Mouse (Mus musculus) thymus, adult 18-20 months (tissue): Measurements from ENCODE around the gene Fam228a.
A peak's percentile ranks its signal among the peaks of the same experiment; 100 is the strongest.
"Not testable (repeated sequence)": the region's sequence is repeated elsewhere in the genome, so short reads cannot be mapped to it uniquely, and the experiment has no call there.

Source experiments
- DNase-seq, 2 experiments: peaks; one replicate each; pipeline ENCODE4 v3.0.0; 2022; ENCODE audit warnings: mixed read lengths in 2 of 2

Gene Fam228a

DNA sequence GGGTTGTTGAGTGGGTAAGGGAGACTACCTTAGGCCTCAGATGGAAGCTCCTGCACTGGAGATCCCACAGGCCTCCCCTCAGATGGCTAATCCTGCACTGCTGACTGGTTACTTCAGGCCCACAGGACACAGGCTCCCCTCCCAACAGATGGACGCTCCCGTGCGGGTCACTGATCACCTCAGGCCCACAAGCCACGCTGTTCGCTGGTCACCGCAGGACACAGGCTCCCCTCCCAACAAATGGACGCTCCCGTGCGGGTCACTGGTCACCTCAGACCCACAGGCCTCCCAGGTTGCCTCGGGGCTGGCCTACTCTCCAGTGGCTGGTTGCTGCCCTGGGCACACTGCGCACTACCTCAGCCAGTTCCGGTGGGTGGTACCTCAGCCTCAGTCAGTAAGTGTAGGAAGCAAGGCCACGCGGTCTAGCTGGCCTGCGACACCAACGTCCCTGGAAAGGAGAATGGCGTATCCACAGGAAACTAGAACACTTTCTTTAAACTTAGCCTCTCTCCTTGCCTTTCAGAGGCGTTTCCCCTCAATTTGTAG, at the start of gene Fam228a:
Gene Fam228a, minus strand, starts transcription at position 400 of the 546 bp plus-strand sequence.
- no peak for DNase-seq

DNA sequence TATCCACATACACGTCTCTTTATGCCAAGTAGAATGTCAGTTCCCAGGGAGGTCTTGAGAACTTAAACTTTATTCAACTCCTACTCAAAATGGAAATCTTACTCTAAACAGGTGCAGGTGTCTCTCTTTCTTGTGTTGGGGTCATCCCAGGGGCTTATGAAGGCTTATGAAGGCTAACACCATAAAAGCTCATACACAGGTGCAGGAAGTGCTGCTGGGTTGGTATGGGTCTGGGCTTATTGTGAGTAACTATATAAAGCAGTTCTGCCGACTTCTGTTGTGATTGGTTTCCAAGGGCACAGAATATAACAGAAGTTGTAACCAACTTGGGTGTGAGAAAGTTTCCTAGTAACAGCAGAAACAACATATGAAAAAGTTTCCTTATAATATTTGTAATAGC, 46.2 kb upstream of the Fam228a start:
- DNase-seq: no peak

GRCm38 (mm10) chr12:4783598-4783997, 45.4 kb upstream of the Fam228a start:
- DNase-seq: peak in 1 of 2 experiments; percentile 29

- DNase-seq: not testable (repeated sequence)
These were observed 43.6 kb upstream of the Fam228a start for GRCm38 (mm10) chr12:4781725-4782404.

GRCm38 (mm10) chr12:4781270-4781669, 43.0 kb upstream of the Fam228a start:
- no peak for DNase-seq

GRCm38 (mm10) chr12:4780245-4780644, 42.0 kb upstream of the Fam228a start:
- no peak for DNase-seq

DNA sequence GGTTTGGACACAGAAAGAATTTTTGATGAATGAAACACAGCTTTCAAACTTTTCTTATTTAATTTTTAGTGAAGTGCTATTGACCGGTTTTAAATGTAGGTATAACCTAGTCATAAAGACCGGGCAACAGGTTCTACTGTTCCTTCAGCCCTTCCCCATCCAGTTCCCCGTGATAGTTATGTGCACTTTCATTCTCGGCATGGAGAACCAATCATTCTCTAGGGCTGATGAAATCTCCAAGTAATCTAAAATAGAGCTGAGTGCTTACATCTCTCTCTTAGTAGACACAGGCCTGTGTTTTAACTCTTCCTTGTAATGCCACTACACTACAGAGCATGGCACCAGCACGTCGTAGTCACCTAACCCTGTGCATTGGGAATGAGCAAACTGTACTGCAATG, 39.5 kb upstream of the Fam228a start:
- DNase-seq: no peak

DNA sequence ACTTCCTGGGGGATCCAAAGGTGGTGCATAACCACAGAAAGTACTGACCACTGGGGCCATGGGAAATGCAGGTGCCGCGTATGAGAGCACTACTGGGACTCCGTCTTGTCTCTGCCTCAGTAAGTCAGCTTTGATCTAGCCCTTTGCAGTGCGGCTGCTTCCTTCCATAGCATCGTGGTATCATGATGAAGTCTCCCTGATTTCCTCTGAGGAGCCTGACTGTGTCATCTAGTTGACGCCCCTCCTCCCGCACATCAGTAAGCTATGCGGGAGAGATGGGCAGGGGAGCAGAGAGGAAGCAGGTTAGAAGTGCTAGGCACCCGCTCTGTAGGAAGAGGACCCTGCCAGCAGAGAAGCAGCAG, 37.3 kb upstream of the Fam228a start:
- peak in 1 of 2 experiments; percentile 24 for DNase-seq

DNA sequence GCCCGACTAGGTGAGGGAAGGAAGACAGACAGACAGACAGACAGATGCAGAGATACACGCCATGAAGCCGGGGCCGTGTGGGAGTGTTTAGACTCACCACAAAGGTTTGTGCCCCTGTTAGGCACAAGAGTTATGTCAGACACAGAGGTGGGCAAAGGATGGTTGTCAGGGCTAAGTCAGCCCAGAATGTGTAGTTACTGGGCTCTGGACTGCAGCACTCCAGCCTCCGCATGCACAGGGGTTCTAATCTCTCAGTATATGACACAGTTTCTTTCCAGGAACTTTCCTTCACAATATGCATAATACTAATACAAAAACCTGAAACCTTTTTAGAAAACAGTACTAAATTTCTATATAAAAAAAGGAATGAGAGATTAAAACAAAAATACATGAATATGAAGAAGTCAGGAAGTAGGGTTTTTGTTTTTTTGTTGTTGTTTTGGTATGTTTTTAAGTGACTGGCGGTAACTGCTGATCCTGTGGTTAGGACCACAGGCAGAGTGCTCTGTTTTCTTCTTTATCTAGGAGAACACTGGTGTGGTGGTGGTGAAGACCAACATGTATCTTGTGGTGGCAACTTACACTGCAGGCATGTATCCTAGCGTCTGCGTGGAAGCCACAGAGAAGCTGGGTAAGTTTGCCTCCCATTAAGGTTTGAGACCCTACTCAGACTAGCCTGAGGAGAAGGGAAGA, 36.8 kb upstream of the Fam228a start:
- DNase-seq: no peak

- no peak for DNase-seq
These were observed 31.1 kb upstream of the Fam228a start for GRCm38 (mm10) chr12:4769333-4769723.

DNA sequence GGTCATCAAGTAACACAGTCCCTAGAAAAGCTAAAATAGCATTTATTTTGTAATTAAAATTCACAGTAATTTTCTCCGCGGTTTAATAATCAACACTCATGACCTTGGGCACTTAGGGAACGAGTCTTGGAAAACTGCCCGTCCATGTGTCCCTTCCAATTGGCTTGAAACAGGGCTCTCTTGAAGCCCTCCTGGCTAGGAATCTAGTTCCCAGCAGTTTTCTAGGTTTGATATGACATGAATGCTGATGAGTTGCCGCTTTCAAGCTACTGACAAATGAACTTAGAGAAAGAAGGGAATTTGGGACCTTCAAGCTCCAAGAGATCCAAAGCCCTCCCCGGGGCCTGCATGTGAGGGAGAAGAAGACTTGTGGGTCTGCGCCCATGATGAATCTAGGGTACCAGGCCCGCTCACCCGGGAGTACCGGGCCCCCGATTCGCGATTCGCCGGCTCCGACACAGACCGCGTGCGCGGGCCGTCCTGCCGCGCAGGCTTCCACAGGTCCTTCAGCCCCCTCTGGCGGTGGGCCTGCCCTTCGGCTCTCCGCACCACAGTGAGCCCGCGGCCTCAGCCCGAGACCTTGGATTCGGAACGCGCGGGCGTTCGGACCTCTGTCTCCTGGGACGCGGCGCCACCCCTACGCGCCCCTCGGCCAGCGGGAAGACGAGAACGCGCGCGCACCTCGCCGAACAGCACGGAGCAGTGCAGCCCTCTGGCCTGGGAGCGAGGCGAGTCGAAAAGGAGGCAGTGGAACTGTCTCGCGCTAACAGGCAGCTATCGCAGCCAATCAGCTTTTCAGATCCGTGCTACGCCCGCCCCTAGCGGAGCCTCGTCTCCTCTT, 30.5 kb upstream of the Fam228a start, which contains the start of the genes Pfn4 and Fam228b:
Gene Pfn4, plus strand, starts transcription at position 531 of the 841 bp plus-strand sequence.
Gene Fam228b, minus strand, starts transcription at position 776 of the 841 bp plus-strand sequence.
- peak; percentile 87 to 94 for DNase-seq

GRCm38 (mm10) chr12:4757060-4757459, 18.8 kb upstream of the Fam228a start:
- DNase-seq: no peak

DNA sequence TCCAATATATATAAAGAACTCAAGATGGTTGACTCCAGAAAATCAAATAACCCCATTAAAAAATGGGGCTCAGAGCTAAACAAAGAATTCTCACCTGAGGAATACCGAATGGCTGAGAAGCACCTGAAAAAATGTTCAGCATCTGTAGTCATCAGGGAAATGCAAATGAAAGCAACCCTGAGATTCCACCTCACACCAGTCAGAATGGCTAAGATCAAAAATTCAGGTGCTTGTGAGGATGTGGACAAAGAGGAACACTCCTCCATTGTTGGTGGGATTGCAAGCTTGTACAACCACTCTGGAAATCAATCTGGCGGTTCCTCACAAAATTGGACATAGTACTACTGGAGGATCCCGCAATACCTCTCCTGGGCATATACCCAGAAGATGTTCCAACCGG, 16.2 kb upstream of the Fam228a start:
- DNase-seq: not testable (repeated sequence)

DNA sequence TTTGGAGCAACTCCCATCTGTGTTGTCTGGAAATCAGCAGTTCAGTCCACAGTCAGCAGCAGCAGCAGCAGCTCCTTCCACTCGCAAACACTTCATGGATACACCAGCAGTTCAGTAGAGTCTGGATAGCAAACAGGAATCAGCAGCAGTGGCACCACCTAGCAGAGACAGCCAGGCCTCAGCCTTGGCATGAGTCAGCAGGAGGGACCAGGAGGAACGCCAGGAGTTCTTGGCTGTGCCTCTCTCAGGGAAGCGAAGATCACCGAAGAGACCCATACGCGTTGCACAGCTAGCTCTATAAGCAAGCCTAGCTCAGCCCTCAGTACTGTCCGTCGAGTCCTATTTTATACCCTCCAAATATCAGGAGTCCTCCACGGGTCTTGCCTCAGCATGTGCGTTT, 6.3 kb upstream of the Fam228a start:
- DNase-seq: no peak

GRCm38 (mm10) chr12:4742183-4742582, 4.0 kb upstream of the Fam228a start:
- no peak for DNase-seq

DNA sequence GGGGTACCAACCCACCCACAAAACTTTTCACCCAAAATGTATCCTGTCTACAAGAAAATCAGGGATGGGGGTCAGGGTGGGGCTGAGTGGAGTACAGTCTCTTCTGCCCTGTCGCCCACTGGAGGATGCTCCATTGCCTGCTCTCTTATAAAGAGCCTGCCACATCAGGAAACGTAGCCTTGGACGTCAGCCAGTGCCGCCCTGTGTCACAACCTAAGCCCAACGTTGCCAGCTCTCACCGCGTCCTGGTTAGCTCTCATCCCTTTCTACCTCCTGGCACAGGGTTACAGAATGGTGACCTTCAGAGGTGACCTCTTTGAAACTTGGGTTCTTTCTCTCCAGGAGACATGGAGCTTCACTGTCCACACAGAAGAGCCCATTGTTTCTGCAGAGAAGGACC, 2.6 kb upstream of the Fam228a start:
- no peak for DNase-seq

- no peak for DNase-seq
These were observed 5.9 kb downstream of the Fam228a start for GRCm38 (mm10) chr12:4732332-4732731.

GRCm38 (mm10) chr12:4731629-4732028, 6.6 kb downstream of the Fam228a start:
- no peak for DNase-seq

GRCm38 (mm10) chr12:4729165-4729564, 9.1 kb downstream of the Fam228a start:
- DNase-seq: no peak

- DNase-seq: no peak
These were observed 18.2 kb downstream of the Fam228a start for GRCm38 (mm10) chr12:4719762-4720754.

DNA sequence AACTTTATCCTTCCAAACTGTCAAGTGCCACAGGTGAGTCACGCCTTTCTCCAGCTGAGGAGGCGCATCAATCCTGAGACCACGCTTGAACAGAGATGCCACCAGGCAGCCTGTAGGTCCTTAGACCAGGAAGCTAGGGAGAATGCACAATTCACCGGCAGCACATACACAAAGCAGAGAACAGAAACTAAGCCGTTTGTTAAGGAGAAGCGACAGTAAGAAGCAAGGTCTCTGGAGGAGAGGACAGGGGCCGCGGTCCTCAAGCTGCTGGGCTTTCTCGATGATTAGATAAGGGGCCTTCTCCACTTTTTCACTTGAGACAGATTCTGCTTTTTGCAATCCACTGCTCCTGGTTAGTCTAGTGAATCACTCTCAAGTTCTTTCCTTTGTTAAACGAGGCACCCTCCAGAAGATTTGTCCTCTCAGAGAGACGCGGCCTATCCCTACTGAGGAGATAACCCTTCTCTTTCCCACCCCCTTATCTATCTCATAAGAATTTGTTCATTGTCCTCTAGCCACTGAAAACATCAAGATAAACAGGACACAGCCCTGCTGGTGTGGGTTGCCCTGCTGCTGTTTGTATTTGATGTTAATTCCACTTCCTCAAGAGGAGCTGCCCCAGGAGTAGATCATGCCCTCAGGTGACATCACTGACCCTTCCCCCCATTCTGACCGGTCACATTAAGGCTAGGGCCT, 19.0 kb downstream of the Fam228a start:
- DNase-seq: no peak
